Mouse (Mus musculus): ENCODE measurements at regions not wholly inside any gene's neighbourhood (a gene's known extent, or its start where the extent isn't known, plus 50 kb on each side); places are given as distances from the start of the nearest gene placed in this dataset.

DNA sequence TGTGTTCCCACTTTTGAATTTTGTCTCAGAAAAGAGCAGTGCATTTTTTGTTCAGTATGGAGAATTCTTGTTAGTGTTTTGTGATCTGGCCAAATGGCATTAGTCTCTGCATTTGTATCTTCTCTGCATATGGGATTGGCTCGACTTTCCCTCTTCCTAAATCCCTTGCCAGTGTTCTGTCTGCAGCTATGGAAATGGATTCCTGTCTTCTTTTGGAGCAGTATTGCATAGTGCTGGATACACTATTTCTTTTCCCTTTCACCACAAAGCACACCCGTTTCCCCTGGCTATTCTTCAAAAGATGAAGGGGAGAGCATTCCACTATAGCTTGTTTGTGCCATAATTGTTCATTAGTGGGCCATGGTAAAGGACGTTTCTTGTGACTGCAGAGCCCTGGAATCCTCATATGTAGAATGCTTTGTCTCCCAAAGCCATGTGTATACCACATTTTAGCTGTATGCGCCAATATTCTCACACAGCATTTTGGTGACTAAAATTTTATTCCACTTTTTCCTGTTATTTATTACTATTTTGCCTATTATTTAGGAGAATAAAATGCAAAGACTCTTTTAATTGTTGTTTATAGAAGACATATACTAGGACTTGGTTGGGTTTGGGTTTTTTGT, 197.8 kb downstream of the Hs3st1 start:
- DNase-seq (ENCODE audit: low spot score in 2 of 2), result no peak

DNA sequence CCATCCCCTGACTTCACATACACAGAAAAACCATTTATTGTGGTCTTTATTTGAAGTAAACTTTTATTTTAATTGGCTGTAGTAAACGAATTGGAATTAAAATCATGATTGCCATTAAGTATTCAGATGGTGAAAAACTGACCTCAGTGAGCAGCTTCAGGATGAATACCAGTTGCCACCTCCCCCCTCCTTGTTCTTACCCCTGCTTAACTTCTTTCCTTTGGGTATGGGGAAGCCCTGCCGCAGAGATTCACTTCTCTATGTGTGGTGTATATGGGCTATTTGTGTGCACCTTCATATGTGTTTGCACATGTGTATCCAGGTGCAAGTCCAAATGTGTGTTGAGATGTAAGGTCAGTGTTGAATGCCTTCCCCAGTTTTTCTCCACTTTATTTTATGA, 218.2 kb downstream of the Hs3st1 start:
- DNase-seq (ENCODE audit: low spot score in 2 of 2), result no peak

DNA sequence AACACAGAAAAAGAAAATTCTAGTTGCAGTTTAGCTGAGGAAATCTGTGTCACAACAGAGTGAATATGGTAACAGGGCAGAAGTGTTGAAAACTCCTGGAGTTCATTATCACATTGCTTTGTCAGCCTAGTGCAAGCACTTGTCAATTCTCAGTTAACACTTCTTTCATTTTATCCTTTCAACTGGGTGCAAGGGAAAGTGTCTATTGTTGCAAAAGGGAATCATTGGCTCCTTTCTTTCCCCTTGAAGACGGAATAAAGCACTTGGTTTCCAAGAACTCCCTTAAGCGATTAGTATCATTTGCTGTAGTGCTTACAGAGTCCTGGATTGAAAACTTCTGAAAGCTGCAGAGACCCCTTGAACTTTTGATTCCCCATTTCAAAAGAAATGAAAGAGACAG, 218.9 kb downstream of the Hs3st1 start:
- no peak for DNase-seq (ENCODE audit: low spot score in 2 of 2)

DNA sequence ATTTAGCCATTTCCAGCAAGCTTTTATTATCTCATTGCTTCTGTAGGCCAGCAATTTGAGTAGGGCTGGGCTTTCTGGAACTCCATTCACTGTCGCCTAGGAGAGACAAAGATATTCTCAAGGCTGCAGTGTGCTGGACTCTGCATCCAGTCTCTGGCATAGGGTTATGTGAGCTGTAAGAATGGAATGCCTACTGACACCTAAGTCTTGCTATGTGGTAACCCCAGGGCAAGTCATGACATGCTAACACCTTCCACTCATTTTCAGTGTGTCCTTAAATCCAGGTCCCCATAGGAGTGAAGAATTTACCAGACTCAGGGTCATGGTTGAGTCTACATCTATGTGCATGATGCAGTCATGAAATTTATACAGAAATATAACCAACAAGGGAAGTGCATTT, 245.0 kb downstream of the Hs3st1 start:
- DNase-seq (ENCODE audit: low spot score in 2 of 2), result no peak

DNA sequence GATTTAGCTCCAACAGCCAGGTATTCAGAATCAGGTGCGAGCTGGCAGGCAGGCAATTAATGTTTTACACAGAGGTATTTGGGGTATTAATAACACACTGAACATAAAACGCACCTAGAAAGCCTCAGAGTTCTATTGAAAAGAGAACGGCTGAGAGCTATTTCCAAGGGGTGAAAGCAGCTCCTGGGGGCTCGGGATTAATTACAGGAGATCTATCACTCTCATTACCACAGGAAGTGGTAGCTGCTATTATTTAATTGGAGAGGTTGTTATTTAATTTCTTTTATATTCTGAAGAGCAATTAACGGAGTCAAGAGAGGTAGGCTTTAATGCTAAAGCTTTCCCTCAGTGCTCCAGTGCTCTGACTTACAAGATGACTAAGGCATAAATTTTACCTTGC, 272.5 kb downstream of the Hs3st1 start:
- no peak for DNase-seq (ENCODE audit: low spot score in 2 of 2)

DNA sequence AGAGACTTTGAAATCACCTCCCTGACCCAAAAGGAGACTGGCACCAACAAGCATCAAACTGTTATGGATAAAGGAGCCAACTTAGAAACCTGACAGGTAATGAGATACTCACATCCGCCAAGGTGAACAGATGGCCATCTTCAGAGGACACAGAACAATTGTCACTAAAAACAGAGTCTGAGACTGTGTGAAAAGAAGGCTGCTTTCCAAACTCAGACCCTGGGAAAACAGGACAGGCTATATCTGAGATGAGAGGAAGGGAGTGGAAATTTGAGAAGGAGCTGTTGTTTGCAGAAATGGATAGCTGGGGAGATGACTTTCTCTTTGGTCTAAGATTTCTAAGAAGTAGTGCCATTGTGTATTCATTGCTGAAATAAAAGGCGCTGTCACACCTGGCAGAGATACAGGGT, 297.2 kb downstream of the Hs3st1 start:
- DNase-seq (ENCODE audit: low spot score in 2 of 2), result no peak

DNA sequence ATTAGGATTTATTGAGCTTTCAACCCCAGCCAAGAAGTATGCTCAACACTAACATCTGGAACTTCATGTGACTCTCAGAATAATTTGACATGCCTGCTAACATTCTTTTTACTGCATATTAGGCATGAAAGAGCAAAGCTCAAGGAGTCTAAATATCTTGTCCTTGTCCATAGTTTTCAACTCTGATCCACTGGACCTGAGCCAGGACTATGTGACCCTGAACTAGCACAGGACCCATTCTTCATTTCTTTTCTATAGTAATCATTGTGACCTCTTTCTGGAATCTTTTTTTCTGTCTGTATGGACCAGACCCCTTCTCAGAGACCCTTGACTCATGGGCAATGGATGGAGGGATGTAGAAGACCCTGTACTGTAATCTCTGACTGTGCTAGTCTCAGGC, 301.6 kb downstream of the Hs3st1 start:
- DNase-seq (ENCODE audit: low spot score in 2 of 2), result no peak

DNA sequence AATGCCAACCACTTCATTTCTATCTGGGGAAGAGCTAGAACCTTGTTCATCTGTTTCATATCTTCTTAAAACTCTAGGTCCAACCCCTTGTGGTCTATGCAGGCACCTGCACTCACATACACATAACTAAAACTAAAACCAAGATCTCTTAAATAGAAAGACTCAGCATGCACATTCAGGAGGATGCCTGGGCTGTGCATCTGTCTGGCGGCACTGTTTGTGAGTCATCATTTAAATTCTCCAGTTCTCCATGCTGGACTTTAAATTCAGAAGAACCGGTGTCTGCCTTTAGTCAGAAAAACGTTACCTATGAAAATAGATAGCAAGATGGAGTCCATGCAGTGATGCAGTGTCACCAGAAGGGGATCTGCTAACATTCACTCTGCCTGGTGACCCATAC, 314.5 kb downstream of the Hs3st1 start:
- no peak for DNase-seq (ENCODE audit: low spot score in 2 of 2)

DNA sequence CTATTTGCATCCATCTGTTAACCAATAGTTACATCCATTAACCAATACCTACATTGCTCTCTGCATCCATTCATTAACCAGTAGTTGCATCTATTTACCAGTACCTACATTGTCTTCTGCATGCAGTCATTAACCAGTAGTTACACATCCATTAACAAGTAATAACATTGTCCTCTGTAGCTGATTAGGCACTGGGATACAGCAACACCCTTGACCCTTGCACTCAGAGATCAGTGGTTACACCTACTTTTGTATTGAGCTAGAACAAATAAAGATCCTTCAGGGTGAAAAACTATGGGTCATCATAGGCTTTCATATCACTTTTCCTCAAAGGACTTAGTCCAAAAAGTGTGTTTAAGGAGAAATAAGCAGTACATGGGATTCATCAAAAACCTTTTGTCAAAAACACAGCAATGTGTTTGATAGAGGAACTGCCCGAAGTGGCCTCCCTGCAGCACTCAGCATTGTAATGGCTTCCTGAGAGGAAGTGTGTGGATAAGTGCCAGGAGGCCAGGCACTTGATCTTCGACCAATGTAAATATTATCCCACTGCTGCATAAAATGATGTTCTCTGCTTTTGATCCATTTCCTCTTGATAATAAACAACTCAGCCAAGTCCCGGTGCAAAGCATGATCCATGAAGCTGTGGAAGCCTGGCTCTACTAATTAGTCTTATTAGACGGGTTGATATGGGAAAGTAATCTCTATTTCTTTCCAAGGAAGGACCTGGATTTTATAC, 317.6 kb downstream of the Hs3st1 start:
- no peak for DNase-seq (ENCODE audit: low spot score in 2 of 2)

DNA sequence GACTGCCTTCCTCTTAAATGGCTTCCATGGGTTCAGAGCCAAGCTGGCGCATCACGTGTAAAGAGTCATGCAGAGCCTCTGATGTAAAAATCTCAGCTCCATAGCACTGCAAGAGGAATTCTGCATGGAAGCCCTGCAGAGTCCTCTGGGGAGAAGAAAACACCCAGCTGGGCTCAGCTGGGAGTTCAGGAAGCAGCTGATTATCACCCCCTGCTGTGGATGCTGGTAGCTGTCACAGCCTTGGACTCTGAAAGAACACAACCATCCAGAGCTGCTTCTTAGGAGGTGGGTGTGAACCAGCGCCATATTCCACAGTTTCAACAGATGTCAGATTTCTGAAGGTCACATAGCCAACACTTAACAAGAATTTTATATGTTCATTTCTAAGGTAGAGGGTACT, 329.2 kb downstream of the Hs3st1 start:
- no peak for DNase-seq (ENCODE audit: low spot score in 2 of 2)

DNA sequence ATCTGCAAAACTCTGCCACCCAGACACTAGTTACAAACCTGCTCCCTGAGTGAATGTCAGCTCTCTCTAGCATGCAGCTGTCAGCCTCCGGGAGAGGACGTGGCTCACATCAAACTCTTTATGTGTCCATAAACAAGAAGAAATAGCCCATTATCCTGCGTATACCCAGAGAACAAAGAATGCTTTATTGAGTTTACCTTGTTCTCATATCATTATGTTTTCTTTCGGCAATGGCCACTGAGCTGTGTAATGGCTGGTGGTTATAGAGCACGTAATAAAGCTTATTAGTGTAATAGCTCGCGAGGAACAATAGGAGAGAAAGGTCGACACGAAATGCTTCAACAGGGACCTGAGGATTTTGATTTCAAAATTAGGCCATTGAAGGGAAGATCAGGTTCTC, 331.6 kb downstream of the Hs3st1 start:
- DNase-seq (ENCODE audit: low spot score in 2 of 2), result no peak

DNA sequence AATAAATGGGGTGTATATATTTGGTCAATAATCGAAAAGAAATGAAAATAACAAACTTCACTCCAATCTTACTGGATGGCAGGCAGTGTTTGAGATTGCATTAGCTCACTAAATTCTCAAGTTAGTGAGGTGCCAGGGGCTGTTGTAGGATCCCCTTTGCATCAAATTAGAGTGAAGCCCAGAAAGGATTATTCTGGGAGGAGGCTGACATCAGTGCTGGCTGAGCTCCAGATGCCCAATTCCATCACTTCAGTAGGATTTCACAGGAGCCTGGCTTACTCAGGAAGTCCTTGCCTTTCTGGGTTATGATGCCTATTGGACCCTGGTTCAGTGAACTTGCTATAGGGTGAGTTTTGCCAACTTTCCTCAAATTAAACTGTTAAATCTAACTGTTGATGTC, 336.5 kb downstream of the Hs3st1 start:
- DNase-seq (ENCODE audit: low spot score in 2 of 2), result no peak

DNA sequence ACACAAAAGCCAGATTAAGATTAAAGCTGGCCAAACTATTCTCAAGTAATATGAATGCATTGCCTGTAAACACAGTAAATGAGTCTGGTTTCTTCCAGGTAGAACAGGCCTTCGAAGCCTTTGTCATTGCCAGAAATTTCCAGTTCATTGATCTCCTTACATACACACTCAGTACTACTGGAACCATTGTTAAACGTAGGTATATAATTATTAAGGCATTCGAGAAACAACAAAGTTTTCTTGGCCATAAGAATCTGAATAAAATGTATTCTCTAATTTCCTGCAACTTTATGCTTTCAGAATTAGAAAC, 337.5 kb downstream of the Hs3st1 start:
- DNase-seq (ENCODE audit: low spot score in 2 of 2), result no peak

DNA sequence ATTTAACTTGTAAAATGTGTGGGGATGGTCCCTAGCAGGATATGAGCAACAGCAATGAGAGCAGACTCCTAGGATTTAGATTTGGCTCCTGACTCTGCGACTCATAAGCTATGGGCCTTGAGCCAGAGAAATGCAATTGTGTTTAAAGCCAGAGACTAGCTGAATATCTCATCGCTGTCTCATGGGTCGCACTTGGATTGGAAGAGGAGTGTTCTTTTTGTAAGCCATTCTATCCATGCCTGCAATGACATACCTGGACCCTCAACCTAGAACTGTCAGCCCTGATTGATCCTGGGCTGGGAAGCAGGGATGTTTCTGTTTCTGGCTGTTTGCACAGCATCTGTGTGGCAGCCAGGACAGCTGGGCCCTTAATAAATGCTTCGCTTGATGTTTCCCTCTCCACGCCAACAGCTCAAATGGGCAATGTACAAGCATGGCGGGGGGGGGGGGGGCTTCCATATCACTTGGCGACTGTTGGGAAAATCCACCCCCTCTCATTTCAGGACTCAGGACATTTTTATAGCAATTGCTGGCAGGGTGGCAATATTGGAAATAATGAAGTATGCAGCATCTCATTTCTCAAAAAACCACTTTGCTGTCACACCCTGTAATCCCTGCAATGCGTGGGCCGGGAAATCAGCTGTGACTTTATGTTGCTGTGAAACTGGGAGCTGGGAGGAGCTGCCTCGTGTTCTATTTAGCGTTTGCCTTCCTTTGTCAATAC, 338.0 kb downstream of the Hs3st1 start:
- DNase-seq (ENCODE audit: low spot score in 2 of 2), result peak; percentile 33 to 52

DNA sequence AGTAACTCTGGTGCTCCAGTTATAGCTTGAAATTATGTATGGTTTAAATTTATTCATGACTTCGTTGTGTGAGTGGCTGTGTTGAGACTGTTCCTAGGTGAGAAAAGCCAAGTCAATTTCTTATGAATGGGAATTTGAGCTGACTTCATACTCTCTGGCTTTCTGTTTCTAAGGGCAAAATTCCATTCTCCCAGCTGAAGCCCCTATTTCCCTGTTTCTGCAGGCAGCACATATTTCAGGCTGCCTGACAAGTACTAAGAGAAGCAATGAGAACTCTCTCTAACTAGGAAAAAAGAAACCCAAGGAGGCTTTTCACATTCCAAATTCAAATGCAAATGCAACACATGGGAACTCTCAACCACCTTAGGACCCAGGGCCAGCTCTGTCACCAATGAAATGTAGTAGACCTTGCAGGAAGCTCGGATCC, 338.7 kb downstream of the Hs3st1 start:
- no peak for DNase-seq (ENCODE audit: low spot score in 2 of 2)

DNA sequence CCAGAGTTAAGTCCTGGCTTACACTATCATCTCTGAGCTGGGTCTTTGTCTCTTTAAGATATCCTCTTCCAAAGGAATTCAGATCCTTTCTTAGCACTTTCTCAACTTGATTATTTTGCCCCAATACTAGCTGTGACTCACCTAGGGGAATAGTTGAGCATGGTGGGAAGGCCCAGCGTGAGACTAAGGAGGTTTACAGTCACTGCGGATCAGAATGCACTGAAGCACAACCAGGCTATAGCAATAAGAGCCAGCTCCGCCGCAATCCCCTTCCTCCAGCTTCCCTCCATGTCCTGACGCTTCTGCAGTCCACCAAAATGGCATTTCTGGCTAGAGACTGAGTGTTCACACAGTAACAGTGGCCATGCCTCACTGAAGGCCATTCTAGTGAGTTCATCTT, 342.5 kb downstream of the Hs3st1 start:
- DNase-seq (ENCODE audit: low spot score in 2 of 2), result no peak

DNA sequence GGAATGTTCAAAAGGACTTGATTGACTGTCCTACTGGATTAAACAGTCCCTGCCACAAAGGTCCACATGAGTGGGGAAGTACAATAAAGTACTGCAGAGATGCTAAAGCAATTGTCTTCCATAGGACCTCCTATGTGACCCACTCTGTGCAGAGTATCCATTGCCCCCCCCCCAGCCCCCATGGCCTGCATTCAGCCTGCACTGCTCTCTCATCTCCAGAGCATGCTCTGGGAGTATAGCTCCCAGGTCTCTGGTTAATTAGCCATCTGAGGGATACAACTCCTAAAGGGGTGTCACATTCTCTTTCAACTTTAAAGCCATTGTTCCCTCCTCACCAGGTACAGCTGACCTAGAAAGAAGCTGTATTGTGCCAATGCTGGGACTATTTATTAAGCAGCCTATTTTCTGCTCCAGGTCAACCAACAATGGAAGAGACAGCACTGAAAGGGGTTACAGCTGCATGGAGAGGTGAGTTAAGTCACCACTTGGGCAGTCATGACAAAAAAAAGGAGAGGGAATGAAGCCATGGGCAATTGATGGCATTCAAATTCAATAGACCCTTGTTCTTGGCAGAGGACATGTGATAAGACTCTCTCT, 364.8 kb downstream of the Hs3st1 start:
- DNase-seq (ENCODE audit: low spot score in 2 of 2), result no peak

DNA sequence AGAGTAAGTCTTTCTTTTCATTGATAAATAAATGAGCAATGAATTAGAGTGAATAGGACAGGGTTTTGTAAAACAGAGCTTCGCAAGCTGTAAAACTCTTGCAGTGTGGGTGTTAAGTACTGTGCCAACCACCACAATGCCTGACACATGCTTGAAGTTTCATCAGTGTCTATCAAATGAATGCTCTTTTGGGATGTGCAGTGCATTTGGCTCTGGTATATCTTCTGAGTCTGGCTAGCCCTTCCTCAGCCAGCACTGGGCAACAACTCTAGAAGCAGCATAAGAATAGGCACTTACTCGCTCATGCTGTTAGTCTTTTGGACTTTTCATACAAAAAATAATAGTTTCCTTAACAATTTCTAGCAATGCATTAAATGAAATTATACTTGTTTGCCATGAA, 370.9 kb downstream of the Hs3st1 start:
- DNase-seq (ENCODE audit: low spot score in 2 of 2), result no peak

DNA sequence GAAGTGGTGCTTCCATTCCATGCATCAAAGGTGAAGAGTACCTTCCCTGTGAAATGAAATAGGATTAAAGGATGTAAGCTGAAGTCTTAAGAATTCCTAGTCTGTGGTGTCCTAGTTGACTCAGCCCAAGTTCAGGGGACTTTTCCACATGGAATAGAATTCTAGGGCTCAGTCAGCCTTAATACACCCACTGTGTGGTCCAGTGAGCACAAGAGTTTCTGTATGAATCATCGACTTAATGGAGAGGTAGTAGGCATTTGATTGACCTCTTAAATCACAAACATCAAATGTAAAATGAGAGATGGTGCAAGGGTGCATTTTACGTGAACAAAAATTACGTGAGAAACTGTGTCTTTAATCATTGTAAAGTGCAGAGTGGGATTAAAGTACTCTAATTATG, 381.1 kb downstream of the Hs3st1 start:
- DNase-seq (ENCODE audit: low spot score in 2 of 2), result no peak

DNA sequence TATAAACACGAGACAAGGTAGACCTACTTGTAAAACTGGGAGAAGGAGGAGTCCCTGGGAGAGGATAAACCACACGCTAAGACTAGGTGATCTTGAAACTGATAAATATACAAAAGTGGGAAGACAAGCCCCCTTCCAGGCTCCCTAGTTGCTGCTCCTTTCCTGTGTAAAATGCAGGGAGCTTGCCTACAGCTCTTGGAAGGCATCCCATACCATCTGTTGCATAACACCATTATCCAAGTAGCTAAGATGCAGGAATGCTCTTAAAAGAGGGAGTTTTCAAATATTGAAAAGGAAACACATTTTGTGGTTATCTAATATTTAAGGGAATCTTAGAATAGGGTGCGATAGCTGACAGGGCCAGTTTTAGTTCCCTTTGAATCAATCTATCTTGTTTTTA, 406.6 kb downstream of the Hs3st1 start:
- no peak for DNase-seq (ENCODE audit: low spot score in 2 of 2)

DNA sequence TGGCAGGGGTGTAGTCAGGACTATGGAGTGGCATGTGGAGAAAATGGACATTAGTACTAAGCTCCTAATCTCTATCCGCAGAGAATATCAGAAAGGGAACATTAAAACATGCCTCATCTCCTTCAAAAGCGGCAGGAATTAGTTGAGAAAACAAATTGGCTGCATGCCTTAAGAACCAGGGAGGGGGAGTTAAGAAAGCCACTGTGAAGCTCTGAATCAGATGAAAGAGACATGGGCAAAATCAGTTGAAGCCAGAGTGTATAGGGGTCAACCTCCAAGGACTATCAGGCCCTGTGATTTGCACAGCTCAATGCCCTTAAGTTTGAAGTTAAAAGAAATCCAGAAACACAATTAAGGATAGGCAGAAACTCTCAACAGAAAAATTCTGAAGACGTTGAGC, 408.3 kb downstream of the Hs3st1 start:
- DNase-seq (ENCODE audit: low spot score in 2 of 2), result no peak

DNA sequence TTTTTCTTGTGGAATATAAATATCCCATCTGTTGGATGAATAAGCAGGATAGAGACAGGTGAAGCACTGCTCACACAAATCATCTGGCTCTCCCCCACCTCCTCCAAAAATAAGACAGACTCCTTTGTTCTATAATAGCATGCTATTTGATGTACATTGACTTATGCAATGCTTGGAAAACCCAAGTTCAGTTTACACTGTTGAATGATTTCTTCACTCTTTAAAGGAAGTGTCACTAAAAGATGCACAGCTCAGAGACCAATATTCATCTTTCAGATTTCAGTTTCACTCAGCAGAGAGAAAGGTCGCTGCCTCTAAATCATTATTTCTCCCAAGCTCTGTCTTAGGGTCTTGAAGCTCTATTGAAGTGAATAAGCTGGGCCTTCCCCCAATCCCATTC, 417.4 kb downstream of the Hs3st1 start:
- no peak for DNase-seq (ENCODE audit: low spot score in 2 of 2)

DNA sequence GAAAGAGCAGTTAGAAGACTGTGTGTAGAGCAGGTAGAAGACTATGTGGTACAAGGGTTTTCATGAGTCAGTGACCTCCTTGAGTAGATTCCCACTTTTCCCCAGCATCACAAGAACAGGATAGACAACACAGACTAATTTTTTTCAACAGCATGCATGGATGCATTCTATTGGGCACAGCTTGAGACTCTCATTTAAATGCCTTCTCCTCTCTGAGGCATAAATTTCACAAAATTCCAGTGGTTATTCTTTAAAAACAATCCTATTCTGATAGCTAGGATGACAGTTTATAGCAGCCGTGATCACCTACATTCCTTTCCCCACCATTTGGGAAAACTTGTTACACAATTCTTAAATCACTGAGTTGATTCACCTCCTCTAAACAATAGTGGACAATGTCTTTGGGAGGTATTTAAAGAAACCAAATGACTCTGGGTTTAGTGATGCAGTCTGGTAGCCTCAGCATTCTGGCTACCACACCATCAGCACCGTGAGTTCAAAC, 418.7 kb downstream of the Hs3st1 start:
- no peak for DNase-seq (ENCODE audit: low spot score in 2 of 2)
